Mouse (Mus musculus) heart, embryonic 14.5 days (tissue): ENCODE data around the gene Tcf7. TPM values are rescaled to one million over a fixed set of nuclear protein-coding genes. Genes with fewer than 3 reads are reported as not detected.
"Not testable (repeated sequence)": the region's sequence is repeated elsewhere in the genome, so short reads cannot be mapped to it uniquely, and the experiment has no call there.

ENCODE experiments used
- ATAC-seq: fragments of 200-750 bp; cut with Nextera tagmentation; 2 replicates; pipeline ENCODE4 v1.8.0; 2017; ENCODE audit warnings: low read depth, moderate TSS enrichment; ENCODE audit not compliant: insufficient number of reproducible peaks, insufficient read depth, low FRiP score
- H3K27ac ChIP-seq, 2 experiments: fragments of 200-500 bp in 1 of 2; fragments of 300-500 bp in 1 of 2; sonication (generic) in 1 of 2; replicated peaks in 1 of 2; 2 replicates each; pipeline ENCODE4 v1.5.1; 2012 to 2014; ENCODE audit warnings: low read depth in 2 of 2, low read length in 2 of 2, control low read depth in 1 of 2, mild to moderate bottlenecking in 1 of 2, mixed read lengths in 1 of 2; ENCODE audit not compliant: control insufficient read depth in 1 of 2, insufficient read depth in 1 of 2
- H3K27me3 ChIP-seq: fragments of 300-500 bp; sonication (generic); 2 replicates; pipeline ENCODE4 v1.6.1; 2014; ENCODE audit warnings: mild to moderate bottlenecking, low read length, control low read depth; ENCODE audit not compliant: control insufficient read depth, insufficient read depth
- H3K36me3 ChIP-seq: fragments of 300-500 bp; sonication (generic); 2 replicates; pipeline ENCODE4 v1.6.1; 2014; ENCODE audit warnings: mild to moderate bottlenecking, control low read depth, low read length, mixed read lengths; ENCODE audit not compliant: control insufficient read depth, insufficient read depth
- H3K4me1 ChIP-seq, 2 experiments: fragments of 200-500 bp in 1 of 2; fragments of 300-500 bp in 1 of 2; sonication (generic) in 1 of 2; 2 replicates each; pipeline ENCODE4 v1.6.1; 2012 to 2014; ENCODE audit warnings: low read length in 2 of 2, control low read depth in 1 of 2, mixed read lengths in 1 of 2; ENCODE audit not compliant: control insufficient read depth in 2 of 2, insufficient read depth in 2 of 2
- H3K4me2 ChIP-seq: fragments of 300-500 bp; sonication (generic); 2 replicates; pipeline ENCODE4 v1.6.1; 2014; ENCODE audit warnings: mild to moderate bottlenecking, low read length
- H3K4me3 ChIP-seq, 2 experiments: fragments of 200-500 bp in 1 of 2; fragments of 300-500 bp in 1 of 2; sonication (generic) in 1 of 2; 2 replicates each; pipeline ENCODE4 v1.5.1; 2012 to 2014; ENCODE audit warnings: low read length in 2 of 2, mild to moderate bottlenecking in 2 of 2, control low read depth in 1 of 2, low read depth in 1 of 2, moderate library complexity in 1 of 2; ENCODE audit not compliant: control insufficient read depth in 1 of 2, insufficient read depth in 1 of 2
- H3K9ac ChIP-seq: fragments of 300-500 bp; sonication (generic); 2 replicates; pipeline ENCODE4 v1.6.1; 2014; ENCODE audit warnings: mild to moderate bottlenecking, low read length
- H3K9me3 ChIP-seq: fragments of 300-500 bp; sonication (generic); 2 replicates; pipeline ENCODE4 v1.6.1; 2016; ENCODE audit warnings: low read length, control low read depth; ENCODE audit not compliant: control insufficient read depth
- WGBS: fragments of 180-500 bp; shearing (Covaris S2); extraction: QIAGEN DNeasy Blood & Tissue Kit; methylation state at CpG from one replicate; pipeline ENCODE4 v1.1.7; 2014; 5-methylcytosine and 5-hydroxymethylcytosine counted together
- polyA plus RNA-seq: library from polyadenylated mRNA; unstranded; fragments of >200 nt; fragmentation: Nextera tagmentation; extraction: Ambion mirVana; gene quantifications from 2 replicates; pipeline ENCODE4 v1.2.1, GENCODE M21; 2014

Tcf7 gene
- polyA plus RNA-seq, 1 experiment from 2014 or later = 2.5 TPM

- Histone ChIP-seq H3K9me3 (no peaks in the 10 kb centered on the region), H3K36me3 (no peaks in the 10 kb centered on the region), H3K4me2 (no peak overlapping the region), H3K27me3 (peaks cover 5% of the 10 kb centered on the region; the same call in 1 of the 2 replicates), H3K4me3 (no peak overlapping the region), H3K27ac (no peak overlapping the region), H3K4me1 (peaks cover 8 to 15% of the 10 kb centered on the region in 2 experiments), H3K9ac (no peak overlapping the region)
- ATAC-seq = no peak
- WGBS = 71% methylated on average over 7 of the region's 7 CpGs
Measured at GRCm38 (mm10) chr11:52228722-52229448, 53.9 kb downstream of the Tcf7 start.

- peaks cover 7 to 8% of the 10 kb centered on the region in 2 experiments for H3K4me1 ChIP-seq
- H3K4me3 ChIP-seq = no peak overlapping the region
- H3K27ac ChIP-seq = no peak overlapping the region
- WGBS = 69% methylated on average over 13 of the region's 13 CpGs
- no peak overlapping the region for H3K4me2 ChIP-seq
- no peaks in the 10 kb centered on the region for H3K9me3 ChIP-seq
- no peak for ATAC-seq
- no peaks in the 10 kb centered on the region for H3K36me3 ChIP-seq
- no peak overlapping the region for H3K9ac ChIP-seq
- H3K27me3 ChIP-seq = peaks cover 5% of the 10 kb centered on the region; the same call in 1 of the 2 replicates
Measured at GRCm38 (mm10) chr11:52227466-52228226, 55.2 kb downstream of the Tcf7 start.

- peaks cover 7 to 8% of the 10 kb centered on the region in 2 experiments for H3K4me1 ChIP-seq
- 60% methylated on average over 3 of the region's 3 CpGs for WGBS
- H3K27ac ChIP-seq = no peak overlapping the region
- H3K4me3 ChIP-seq = no peak overlapping the region
- H3K36me3 ChIP-seq = no peaks in the 10 kb centered on the region
- H3K27me3 ChIP-seq = peaks cover 5% of the 10 kb centered on the region; the same call in 1 of the 2 replicates
- ATAC-seq = no peak
- H3K9me3 ChIP-seq = no peaks in the 10 kb centered on the region
- no peak overlapping the region for H3K4me2 ChIP-seq
- no peak overlapping the region for H3K9ac ChIP-seq
Measured at GRCm38 (mm10) chr11:52227053-52227452, 55.8 kb downstream of the Tcf7 start.

GRCm38 (mm10) chr11:52225986-52226599, 56.7 kb downstream of the Tcf7 start:
- 59% methylated on average over 3 of the region's 3 CpGs for WGBS
- Histone ChIP-seq H3K4me1 (peaks cover 6 to 8% of the 10 kb centered on the region in 2 experiments), H3K9ac (no peak overlapping the region), H3K4me3 (no peak overlapping the region), H3K27ac (no peak overlapping the region), H3K27me3 (peaks cover 5% of the 10 kb centered on the region; the same call in 1 of the 2 replicates), H3K4me2 (no peak overlapping the region), H3K36me3 (no peaks in the 10 kb centered on the region), H3K9me3 (no peaks in the 10 kb centered on the region)
- no peak for ATAC-seq

- Histone ChIP-seq H3K27ac (no peak overlapping the region), H3K27me3 (peaks cover 5% of the 10 kb centered on the region; the same call in 1 of the 2 replicates), H3K9me3 (no peaks in the 10 kb centered on the region), H3K4me2 (peak overlapping the region; percentile 62), H3K4me1 (peaks cover 0 to 3% of the 10 kb centered on the region in 2 experiments; a peak in 2 of 4 replicates), H3K9ac (no peak overlapping the region), H3K36me3 (no peaks in the 10 kb centered on the region), H3K4me3 (peak overlapping the region; percentile 2 to 20; a peak in 2 of 4 replicates)
- ATAC-seq = no peak
- 11% methylated on average over 19 of the region's 19 CpGs for WGBS
Measured at GRCm38 (mm10) chr11:52223968-52224682, 58.7 kb downstream of the Tcf7 start.

GRCm38 (mm10) chr11:52222891-52223290, 59.9 kb downstream of the Tcf7 start:
- Histone ChIP-seq H3K27ac (no peak overlapping the region), H3K4me2 (no peak overlapping the region), H3K36me3 (no peaks in the 10 kb centered on the region), H3K27me3 (peaks cover 5% of the 10 kb centered on the region; the same call in 1 of the 2 replicates), H3K4me1 (peaks cover 0 to 3% of the 10 kb centered on the region in 2 experiments; a peak in 2 of 4 replicates), H3K9me3 (no peaks in the 10 kb centered on the region), H3K9ac (no peak overlapping the region), H3K4me3 (no peak overlapping the region)
- WGBS = 66% methylated on average over 6 of the region's 6 CpGs
- ATAC-seq = no peak

- WGBS = 82% methylated on average over 6 of the region's 6 CpGs
- H3K4me2 ChIP-seq, ATAC-seq, H3K4me1 ChIP-seq, H3K36me3 ChIP-seq, H3K27ac ChIP-seq, H3K4me3 ChIP-seq, H3K9me3 ChIP-seq, H3K9ac ChIP-seq, H3K27me3 ChIP-seq: not testable (repeated sequence)
Measured at GRCm38 (mm10) chr11:52221921-52222320, 60.9 kb downstream of the Tcf7 start.
